In the genomic region with DNA sequence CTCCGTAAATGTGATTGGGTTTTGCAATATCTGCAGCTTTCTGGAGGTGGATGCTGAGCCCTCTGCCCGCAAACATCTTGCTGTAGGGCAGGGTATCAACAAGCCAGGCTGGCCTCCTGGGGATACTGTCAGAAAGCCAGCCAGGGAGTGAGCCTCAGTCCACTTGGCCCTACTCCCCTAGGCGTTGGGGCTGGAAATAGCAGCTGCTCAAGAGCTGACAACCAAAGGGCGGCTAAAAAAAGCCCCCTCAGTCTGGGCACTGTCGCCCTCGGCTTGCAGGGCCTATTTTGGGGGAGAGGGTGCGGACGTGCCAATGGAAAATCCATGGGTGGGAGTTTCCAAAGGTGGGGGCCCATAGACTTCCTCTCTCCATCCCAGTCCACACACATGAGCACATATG, we compare ENCODE assay signal across 22 mouse cellular contexts. TPM values are rescaled to one million over a fixed set of nuclear protein-coding genes. Genes with fewer than 3 reads are reported as not detected.
DNase-seq lines count a peak whose midpoint lies in the region; ATAC-seq and TF ChIP-seq lines count a peak whose summit lies in the region.
"Had no signal": no experiment of that assay in that cellular context is flagged by ENCODE, and none has a peak within 500 bp of the region (broad histone marks: within the 10 kb centered on the region; RNA-seq: fewer than 3 reads in every experiment).

No protein-coding gene starts in this region.

- peak overlapping the region; percentile 57; the same call in 1 of the 2 replicates for H3K9ac ChIP-seq in heart, adult 2 months (ENCODE audit: low read depth, low read length)
- H3K9ac ChIP-seq in heart, embryonic 15.5 days = 0 out of 2 replicates have a peak overlapping the region, but pooled peaks have one; percentile 14
- H3K9ac ChIP-seq: forebrain, embryonic 13.5 days; hindbrain, embryonic 12.5 days; kidney, embryonic 15.5 days; lung, embryonic 15.5 days; midbrain, embryonic 13.5 days; neural tube, embryonic 15.5 days had no signal

- peak; percentile 71 for ATAC-seq in heart, embryonic 15.5 days (replicated peaks; ENCODE audit: insufficient number of reproducible peaks, insufficient read depth, low FRiP score, low read depth)
- ATAC-seq: forebrain, embryonic 13.5 days; midbrain, embryonic 13.5 days; Patski had no signal

- no peaks in the 10 kb centered on the region for H3K9me3 ChIP-seq in heart, embryonic 15.5 days (replicated peaks)
- H3K9me3 ChIP-seq: forebrain, embryonic 13.5 days; hindbrain, embryonic 12.5 days; kidney, embryonic 15.5 days; lung, embryonic 15.5 days; midbrain, embryonic 13.5 days; neural tube, embryonic 15.5 days had no signal

- peak; percentile 73 to 89 for DNase-seq in heart, adult 18-20 months
- no peak for DNase-seq in heart, adult 8-10 months (ENCODE audit: low spot score)
- DNase-seq in heart, adult 2 months = peak; percentile 51 to 84
- DNase-seq in skeletal muscle tissue, adult 2 months (ENCODE audit: low read depth, low spot score) = peak; percentile 77
- no peak for DNase-seq in frontal cortex, postnatal 10 days (ENCODE audit: low spot score in 2 of 2)
- no peak for DNase-seq in cerebellum, adult 2 months
- DNase-seq: cerebellum, postnatal 36 days; thymus, postnatal 4 days had no signal

- peak overlapping the region; percentile 56 for H3K4me2 ChIP-seq in heart, embryonic 15.5 days
- H3K4me2 ChIP-seq: forebrain, embryonic 13.5 days; hindbrain, embryonic 12.5 days; kidney, embryonic 15.5 days; liver, embryonic 11.5 days; lung, embryonic 15.5 days; midbrain, embryonic 13.5 days; neural tube, embryonic 15.5 days had no signal

- H3K79me2 ChIP-seq in heart, adult 2 months (replicated peaks; ENCODE audit: control insufficient read depth, insufficient read depth, low read length) = no peaks in the 10 kb centered on the region

- no peak for TF ChIP-seq CTCF in heart, adult 2 months (IDR thresholded peaks at IDR 0.05)
- TF ChIP-seq CTCF in cerebellum, adult 2 months (IDR thresholded peaks at IDR 0.05; ENCODE audit: borderline replicate concordance, insufficient read depth, low read depth, low read length) = no peak

- H3K27me3 ChIP-seq in heart, adult 2 months (ENCODE audit: control insufficient read depth, insufficient read depth, low read length) = no peaks in the 10 kb centered on the region
- H3K27me3 ChIP-seq in heart, embryonic 15.5 days = no peaks in the 10 kb centered on the region
- H3K27me3 ChIP-seq in cerebellum, adult 2 months (ENCODE audit: control insufficient read depth, insufficient read depth, low read length) = no peaks in the 10 kb centered on the region
- H3K27me3 ChIP-seq: forebrain, embryonic 13.5 days; hindbrain, embryonic 12.5 days; kidney, embryonic 15.5 days; lung, embryonic 15.5 days; midbrain, embryonic 13.5 days; neural tube, embryonic 15.5 days; Patski had no signal

- H3K36me3 ChIP-seq in heart, adult 2 months (ENCODE audit: control insufficient read depth, insufficient read depth, low read length) = no peaks in the 10 kb centered on the region; the same call in 1 of the 2 replicates
- no peaks in the 10 kb centered on the region for H3K36me3 ChIP-seq in heart, embryonic 15.5 days
- H3K36me3 ChIP-seq: hindbrain, embryonic 12.5 days; kidney, embryonic 15.5 days; lung, embryonic 15.5 days; midbrain, embryonic 13.5 days; neural tube, embryonic 15.5 days had no signal

- H3K4me3 ChIP-seq in heart, adult 2 months = no peak overlapping the region; the same call in 1 of the 2 replicates
- H3K4me3 ChIP-seq in heart, embryonic 15.5 days = peak overlapping the region; percentile 36
- H3K4me3 ChIP-seq in cerebellum, adult 2 months (replicated peaks; ENCODE audit: insufficient read depth, low read depth, low read length) = no peak overlapping the region
- H3K4me3 ChIP-seq: forebrain, embryonic 13.5 days; hindbrain, embryonic 12.5 days; kidney, embryonic 15.5 days; lung, embryonic 15.5 days; midbrain, embryonic 13.5 days; neural tube, embryonic 15.5 days had no signal

- intact Hi-C loops in heart, adult 2 months (cut with DNase I) = loop anchor here (1.0 kb wide), 1 partner anchor 20 kb away; no protein-coding TSS in a partner anchor

- peak; percentile 30; the same call in 1 of the 2 replicates for TF ChIP-seq POLR2A in heart, adult 2 months (IDR thresholded peaks at IDR 0.05; ENCODE audit: insufficient read depth, low read depth, low read length)
- TF ChIP-seq POLR2A in cerebellum, adult 2 months (IDR thresholded peaks at IDR 0.05; ENCODE audit: borderline replicate concordance, insufficient read depth, low read length) = no peak

- peak; percentile 74 for TF ChIP-seq EP300 in heart, adult 2 months (IDR thresholded peaks at IDR 0.05; ENCODE audit: insufficient read depth, low read depth, low read length)

- peaks cover 14% of the 10 kb centered on the region for H3K4me1 ChIP-seq in heart, adult 2 months (ENCODE audit: control insufficient read depth, insufficient read depth, low read length)
- H3K4me1 ChIP-seq in heart, embryonic 15.5 days (replicated peaks) = peaks cover 87% of the 10 kb centered on the region
- peaks cover 15% of the 10 kb centered on the region for H3K4me1 ChIP-seq in cerebellum, adult 2 months (ENCODE audit: control insufficient read depth, insufficient read depth, low read length)
- H3K4me1 ChIP-seq: forebrain, embryonic 13.5 days; midbrain, embryonic 13.5 days; neural tube, embryonic 15.5 days had no signal

- H3K27ac ChIP-seq in heart, adult 2 months = peak overlapping the region; percentile 90
- H3K27ac ChIP-seq in heart, embryonic 15.5 days = peak overlapping the region; percentile 98
- no peak overlapping the region for H3K27ac ChIP-seq in cerebellum, adult 2 months (ENCODE audit: insufficient read depth, low read length)
- H3K27ac ChIP-seq: forebrain, embryonic 13.5 days; hindbrain, embryonic 12.5 days; kidney, embryonic 15.5 days; lung, embryonic 15.5 days; midbrain, embryonic 13.5 days; neural tube, embryonic 15.5 days had no signal

- 40% methylated on average over 8 of the region's 8 CpGs for WGBS in heart, adult 2 months
- 43% methylated on average over 8 of the region's 8 CpGs for WGBS in heart, embryonic 15.5 days
- WGBS in cerebellum, adult 2 months = 31% methylated on average over 8 of the region's 8 CpGs

RNA-seq across cellular contexts. Expression of a gene that starts 15.0 kb away (rescaled TPM):
- total RNA-seq in heart, adult 18-20 months (2021) = 1 to 10 TPM; 3.9 to 5.2 TPM
- total RNA-seq in heart, adult 8-10 months (2022) = 1 to 10 TPM; 3.7 to 8.2 (median 6.5) TPM
- 1 to 10 TPM; 3.3 to 4.3 TPM for total RNA-seq in heart, adult 2 months (2021)
- 7.1 and 11.0 TPM in 2 replicates for polyA plus RNA-seq in heart, adult 2 months (2012; rRNA removed)
- polyA plus RNA-seq in heart, embryonic 15.5 days (2015; fragmentation: Nextera tagmentation; extraction: Ambion mirVana) = 17.7 and 20.2 TPM in 2 replicates
- polyA plus RNA-seq in cerebellum, adult 2 months (2012; rRNA removed) = not detected in 2 replicates
- total RNA-seq: layer of hippocampus, postnatal 25 days; left cerebral cortex, postnatal 25 days; megakaryocyte progenitor cell, adult 5-6 weeks had no signal
- polyA plus RNA-seq: C2C12; forebrain, embryonic 13.5 days; hindbrain, embryonic 12.5 days; midbrain, embryonic 13.5 days; neural tube, embryonic 15.5 days; testis, adult 2 months had no signal

RNA-seq across cellular contexts. Expression of a gene that starts 18.0 kb away (rescaled TPM):
- 10 to 100 TPM; 18.1 to 22.5 TPM for total RNA-seq in heart, adult 18-20 months (2021)
- total RNA-seq in heart, adult 8-10 months (2022) = 10 to 100 TPM; 24.1 to 44.1 (median 34.9) TPM
- 10 to 100 TPM; 18.4 to 35.8 TPM for total RNA-seq in heart, adult 2 months (2021)
- 10.0 and 18.8 TPM in 2 replicates for polyA plus RNA-seq in heart, adult 2 months (2012; rRNA removed)
- polyA plus RNA-seq in heart, embryonic 15.5 days (2015; fragmentation: Nextera tagmentation; extraction: Ambion mirVana) = 5.8 and 7.3 TPM in 2 replicates
- polyA plus RNA-seq in cerebellum, adult 2 months (2012; rRNA removed) = 6.9 and 7.4 TPM in 2 replicates

RNA-seq across cellular contexts. Expression of a gene that starts 21.9 kb away (rescaled TPM):
- total RNA-seq in heart, adult 18-20 months (2021) = 100 to 1,000 TPM in 1 of 2 experiments, 10 to 100 TPM in 1; 88.7 to 108 TPM
- total RNA-seq in heart, adult 8-10 months (2022) = 100 to 1,000 TPM; 215 to 381 (median 317) TPM
- 100 to 1,000 TPM; 123 to 414 TPM for total RNA-seq in heart, adult 2 months (2021)
- polyA plus RNA-seq in heart, adult 2 months (2012; rRNA removed) = 205 and 316 TPM in 2 replicates
- polyA plus RNA-seq in heart, embryonic 15.5 days (2015; fragmentation: Nextera tagmentation; extraction: Ambion mirVana) = 272 and 277 TPM in 2 replicates
- 3.3 and 3.6 TPM in 2 replicates for polyA plus RNA-seq in cerebellum, adult 2 months (2012; rRNA removed)

RNA-seq across cellular contexts. Expression of a gene that starts 32.5 kb away (rescaled TPM):
- total RNA-seq in heart, adult 18-20 months (2021) = 10 to 100 TPM; 62.2 to 66.5 TPM
- 10 to 100 TPM; 65.5 to 84.7 (median 73.7) TPM for total RNA-seq in heart, adult 8-10 months (2022)
- total RNA-seq in heart, adult 2 months (2021) = 10 to 100 TPM; 63.9 to 66.9 TPM
- 51.6 and 58.1 TPM in 2 replicates for polyA plus RNA-seq in heart, adult 2 months (2012; rRNA removed)
- 158 and 190 TPM in 2 replicates for polyA plus RNA-seq in heart, embryonic 15.5 days (2015; fragmentation: Nextera tagmentation; extraction: Ambion mirVana)
- polyA plus RNA-seq in cerebellum, adult 2 months (2012; rRNA removed) = 53.9 and 54.7 TPM in 2 replicates

Comparison
In these comparisons a context has a peak if more than half of its experiments do, and no peak if none do; other contexts are left out.
1. DNase-seq: peak in heart, adult 18-20 months (2 of 2), heart, adult 2 months (2 of 2) and skeletal muscle tissue, adult 2 months (single experiment); none in heart, adult 8-10 months (single experiment), frontal cortex, postnatal 10 days (0 of 2) and cerebellum, adult 2 months (0 of 2).